12 mouse cellular contexts compared by ENCODE assay signal in the genomic region with DNA sequence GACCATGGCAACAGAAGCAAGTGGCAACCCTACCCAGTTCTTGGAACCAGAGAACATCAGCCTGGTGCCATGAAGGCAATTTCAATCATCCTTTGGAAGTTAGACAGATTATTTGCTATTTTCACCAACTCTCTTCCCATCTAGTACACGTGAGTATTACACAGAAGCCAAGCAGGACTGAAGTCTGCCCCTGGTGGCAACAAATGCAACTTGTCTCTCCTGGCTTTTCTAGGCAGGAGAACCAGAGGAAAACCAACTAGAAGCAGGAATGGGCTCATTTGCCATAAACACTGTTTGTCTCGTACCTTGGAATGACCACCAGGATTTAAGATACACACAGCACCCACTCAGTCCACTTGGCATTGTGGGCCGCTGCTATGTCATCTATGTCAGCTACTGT.
DNase-seq lines count a peak whose midpoint lies in the region; ATAC-seq and TF ChIP-seq lines count a peak whose summit lies in the region.
"Had no signal": no experiment of that assay in that cellular context is flagged by ENCODE, and none has a peak within 500 bp of the region (broad histone marks: within the 10 kb centered on the region; RNA-seq: fewer than 3 reads in every experiment).

No protein-coding gene starts in this region.

- CTCF ChIA-PET in Patski (lab: Charles Lee): no interaction called here

- H3K9me3 ChIP-seq in forebrain, embryonic 14.5 days (replicated peaks; ENCODE audit: control insufficient read depth, low read length): no peaks in the 10 kb centered on the region
- H3K9me3 ChIP-seq in forebrain, embryonic 10.5 days: no peaks in the 10 kb centered on the region
- H3K9me3 ChIP-seq: embryonic facial prominence, embryonic 12.5 days; forebrain, embryonic 15.5 days; limb, embryonic 10.5 days had no signal

- no peaks in the 10 kb centered on the region for H3K27me3 ChIP-seq in forebrain, embryonic 14.5 days (replicated peaks; ENCODE audit: control insufficient read depth, insufficient read depth, low read length)
- no peaks in the 10 kb centered on the region for H3K27me3 ChIP-seq in forebrain, embryonic 10.5 days (ENCODE audit: poor library complexity, severe bottlenecking)
- H3K27me3 ChIP-seq in Patski: no peaks in the 10 kb centered on the region
- H3K27me3 ChIP-seq: embryonic facial prominence, embryonic 12.5 days; forebrain, embryonic 15.5 days had no signal

- H3K36me3 ChIP-seq in forebrain, embryonic 14.5 days (ENCODE audit: control insufficient read depth, insufficient read depth, low read length): no peaks in the 10 kb centered on the region
- H3K36me3 ChIP-seq in forebrain, embryonic 10.5 days (replicated peaks): no peaks in the 10 kb centered on the region
- H3K36me3 ChIP-seq: embryonic facial prominence, embryonic 12.5 days; forebrain, embryonic 15.5 days; limb, embryonic 10.5 days had no signal

- peak; percentile 55 for TF ChIP-seq CTCF in Patski (IDR thresholded peaks at IDR 0.05)

- H3K4me1 ChIP-seq in forebrain, embryonic 14.5 days (ENCODE audit: control insufficient read depth, insufficient read depth, low read length): no peaks in the 10 kb centered on the region
- peaks cover 20% of the 10 kb centered on the region for H3K4me1 ChIP-seq in forebrain, embryonic 10.5 days
- H3K4me1 ChIP-seq: embryonic facial prominence, embryonic 12.5 days; forebrain, embryonic 15.5 days; limb, embryonic 10.5 days had no signal

- WGBS in forebrain, embryonic 14.5 days: 75% methylated on average over 3 of the region's 3 CpGs
- 82% methylated on average over 3 of the region's 3 CpGs for WGBS in forebrain, embryonic 10.5 days

- no peak overlapping the region for H3K9ac ChIP-seq in forebrain, embryonic 14.5 days (ENCODE audit: low read length)
- H3K9ac ChIP-seq: embryonic facial prominence, embryonic 12.5 days; forebrain, embryonic 15.5 days had no signal

- H3K4me2 ChIP-seq in forebrain, embryonic 14.5 days (ENCODE audit: low read length): no peak overlapping the region
- H3K4me2 ChIP-seq: embryonic facial prominence, embryonic 12.5 days; forebrain, embryonic 15.5 days had no signal

- DNase-seq in forebrain, embryonic 14.5 days (ENCODE audit: low spot score): peak; percentile 20
- no peak for DNase-seq in forebrain, embryonic 10.5 days (ENCODE audit: extremely low spot score, low spot score)
- DNase-seq in kidney, postnatal 4 days: peak; percentile 27 to 38
- DNase-seq in kidney, postnatal 25 days: no peak
- peak; percentile 42 for DNase-seq in 3T3-L1 (ENCODE audit: low read depth, low spot score)
- DNase-seq in Patski (ENCODE audit: low read depth, low spot score): no peak
- no peak for DNase-seq in thymus, postnatal 4 days
- DNase-seq in T-cell, adult 2 months (ENCODE audit: low spot score): no peak
- DNase-seq: thymus, postnatal 14 days had no signal

- POLR2A ChIA-PET in Patski (lab: Charles Lee): no interaction called here

- no peak overlapping the region for H3K27ac ChIP-seq in forebrain, embryonic 14.5 days (ENCODE audit: low read depth, low read length)
- no peak overlapping the region for H3K27ac ChIP-seq in forebrain, embryonic 10.5 days
- H3K27ac ChIP-seq: embryonic facial prominence, embryonic 12.5 days; forebrain, embryonic 15.5 days; limb, embryonic 10.5 days had no signal

- H3K4me3 ChIP-seq in forebrain, embryonic 14.5 days (ENCODE audit: low read depth, low read length): no peak overlapping the region
- H3K4me3 ChIP-seq in forebrain, embryonic 10.5 days: no peak overlapping the region
- H3K4me3 ChIP-seq: embryonic facial prominence, embryonic 12.5 days; forebrain, embryonic 15.5 days; limb, embryonic 10.5 days had no signal

- in situ Hi-C loops in Patski (cut with MboI; ENCODE audit: low pct_unique_long_range_greater_than_20kb): no loop called here

- no peak for ATAC-seq in forebrain, embryonic 14.5 days
- ATAC-seq in Patski: no peak
- ATAC-seq: forebrain, embryonic 15.5 days had no signal

Comparison
In these comparisons a context has a peak if more than half of its experiments do, and no peak if none do; other contexts are left out.
1. DNase-seq: peak in forebrain, embryonic 14.5 days (single experiment), kidney, postnatal 4 days (2 of 2) and 3T3-L1 (single experiment); none in forebrain, embryonic 10.5 days (single experiment), kidney, postnatal 25 days (0 of 2), Patski (single experiment), thymus, postnatal 4 days (single experiment) and T-cell, adult 2 months (single experiment).